Mouse (Mus musculus): ENCODE measurements around the gene Hrc. TPM values are rescaled to one million over a fixed set of nuclear protein-coding genes. Genes with fewer than 3 reads are reported as not detected.

Hrc gene
- total RNA-seq (2021): under 1 TPM in 1 of 2 experiments, not detected in 1; 0.23 TPM
- 0.18 TPM in 1 of 2 replicates, not detected in the other for polyA plus RNA-seq (2012; rRNA removed)
- long read RNA-seq: 0 reads

- no peak for DNase-seq
These were observed at the start of gene Hrc for GRCm38 (mm10) chr7:45335056-45335455. TSS of gene Hrc (plus strand) at chr7:45335290.

- DNase-seq: no peak
These were observed 48.6 kb upstream of the Hrc start for GRCm38 (mm10) chr7:45286486-45286885.

DNA sequence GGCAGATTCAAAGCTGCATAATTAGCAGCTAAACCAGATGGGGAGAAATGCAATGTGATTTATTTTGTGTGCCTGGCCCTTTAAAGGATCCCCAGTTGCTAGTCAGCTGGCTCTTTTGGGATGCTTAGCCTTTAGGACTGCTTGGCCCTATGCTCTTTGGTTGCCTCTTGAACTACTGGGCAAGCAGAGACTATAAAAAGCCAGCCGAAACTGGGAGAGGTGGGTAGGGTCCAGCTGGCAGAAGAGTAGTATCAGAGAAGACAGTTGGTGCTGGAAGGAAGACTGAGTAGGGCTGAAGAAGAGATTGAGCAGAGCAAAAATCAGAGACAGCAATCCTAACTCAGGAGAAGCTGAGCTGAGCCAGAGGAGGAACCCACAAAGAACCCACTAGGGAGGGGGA lies 38.5 kb upstream of the Hrc start:
- peak; percentile 17 for DNase-seq

GRCm38 (mm10) chr7:45297563-45297962 lies 37.5 kb upstream of the Hrc start:
- DNase-seq: no peak

- DNase-seq: peak; percentile 15
These were observed 35.3 kb upstream of the Hrc start for GRCm38 (mm10) chr7:45299752-45300151.

DNA sequence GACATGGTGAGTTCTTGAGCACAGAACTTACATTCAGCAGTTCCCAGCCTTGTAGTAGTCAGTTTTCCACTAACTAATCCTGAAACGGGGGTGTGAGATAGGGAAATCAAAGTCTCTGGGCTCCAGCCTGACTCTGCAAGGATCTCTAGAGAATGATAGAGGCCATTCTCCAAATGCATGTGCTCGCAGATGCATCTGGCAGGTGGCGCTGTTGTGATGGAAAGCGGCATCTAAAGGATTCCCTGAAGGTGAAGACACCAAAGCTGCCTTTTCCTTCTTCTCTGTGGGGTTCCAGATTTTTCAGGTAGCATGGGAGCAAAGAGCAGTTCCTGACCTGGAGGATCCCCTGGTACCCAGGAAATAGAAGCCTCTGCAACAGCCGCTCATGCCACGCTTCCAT lies 34.8 kb upstream of the Hrc start:
- peak; percentile 65 for DNase-seq

GRCm38 (mm10) chr7:45302626-45303025 lies 32.5 kb upstream of the Hrc start:
- DNase-seq: no peak

DNA sequence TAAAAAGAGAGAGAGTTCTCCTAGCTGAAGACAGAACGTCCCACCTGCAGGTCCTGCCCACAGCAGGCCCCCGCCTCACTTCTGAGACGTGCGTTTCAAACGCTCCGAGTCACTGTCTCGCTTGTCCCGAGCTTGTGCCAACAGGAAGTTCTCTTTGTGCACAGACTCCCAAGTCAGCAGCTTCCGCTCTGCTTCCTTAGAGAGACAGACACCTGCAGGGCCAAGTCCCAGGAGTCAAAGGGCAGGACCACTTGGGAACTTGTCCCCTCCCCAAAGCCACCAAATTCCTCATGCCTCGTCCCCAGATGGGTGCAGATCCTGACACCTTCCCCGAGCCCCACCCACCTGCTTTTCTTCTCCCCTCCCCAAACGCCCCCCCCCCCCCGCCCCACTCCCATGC lies 30.2 kb upstream of the Hrc start:
- no peak for DNase-seq

DNA sequence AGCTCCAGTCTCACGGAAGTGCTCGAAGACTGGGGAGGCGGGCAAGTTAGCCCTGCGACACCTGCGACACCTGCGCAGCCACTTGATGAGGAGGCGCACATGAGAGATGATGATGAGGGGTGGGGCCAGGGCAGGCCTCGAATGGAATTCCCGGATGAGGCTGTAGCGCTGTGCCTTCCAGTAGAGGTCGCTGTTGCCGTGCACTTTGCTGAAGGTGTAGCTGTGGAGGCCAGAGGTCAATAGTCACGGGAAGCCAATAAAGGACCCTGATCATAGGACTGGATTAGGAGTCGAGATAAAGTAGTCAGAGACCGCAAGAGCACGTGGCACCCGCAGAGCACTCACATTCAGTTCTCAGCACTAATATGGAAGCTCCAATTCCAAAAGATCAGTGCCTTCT lies 29.8 kb upstream of the Hrc start:
- DNase-seq: peak; percentile 54

- no peak for DNase-seq
These were observed 26.4 kb upstream of the Hrc start for GRCm38 (mm10) chr7:45308551-45309240.

DNA sequence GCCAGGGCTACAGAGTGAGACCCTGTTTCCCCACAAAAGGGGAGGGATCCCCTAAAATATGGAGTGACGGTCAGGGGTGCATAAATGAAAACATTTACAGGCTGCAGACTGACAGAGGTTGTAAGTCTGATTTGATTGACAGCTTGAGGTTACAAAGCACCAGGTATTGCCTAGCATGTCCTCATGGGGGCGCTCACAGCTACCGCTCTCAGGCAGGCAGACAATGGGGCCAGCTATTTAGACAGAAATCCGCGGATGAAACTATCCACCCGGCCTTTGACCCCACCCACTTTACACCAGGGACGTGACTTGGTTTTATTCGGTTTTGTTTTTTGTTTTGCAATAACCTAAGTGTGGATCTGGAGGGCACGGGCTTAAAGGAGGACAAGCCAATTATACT lies 25.6 kb upstream of the Hrc start:
- DNase-seq: peak; percentile 33

DNA sequence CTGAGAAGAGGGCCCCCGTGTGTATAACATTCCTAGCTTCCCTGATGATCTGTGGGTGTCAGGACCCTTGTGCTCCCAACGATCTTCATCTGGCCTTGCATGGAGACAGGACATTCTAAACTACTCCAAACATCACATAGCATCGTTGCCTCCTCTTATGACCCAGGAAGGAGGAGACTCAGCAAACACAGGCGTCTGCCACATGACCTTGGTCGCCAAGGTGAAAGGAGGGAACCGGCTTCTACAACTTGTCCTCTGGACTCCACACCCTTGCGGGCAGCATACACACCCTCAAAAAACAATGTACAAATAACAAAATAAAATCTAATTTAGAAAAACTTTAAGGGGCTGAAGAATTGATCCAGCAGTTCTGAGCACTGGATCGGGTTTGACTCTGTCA lies 23.1 kb upstream of the Hrc start:
- DNase-seq: peak; percentile 17

GRCm38 (mm10) chr7:45312686-45313453 lies 22.2 kb upstream of the Hrc start:
- no peak for DNase-seq

GRCm38 (mm10) chr7:45313495-45313894 lies 21.6 kb upstream of the Hrc start:
- no peak for DNase-seq

DNA sequence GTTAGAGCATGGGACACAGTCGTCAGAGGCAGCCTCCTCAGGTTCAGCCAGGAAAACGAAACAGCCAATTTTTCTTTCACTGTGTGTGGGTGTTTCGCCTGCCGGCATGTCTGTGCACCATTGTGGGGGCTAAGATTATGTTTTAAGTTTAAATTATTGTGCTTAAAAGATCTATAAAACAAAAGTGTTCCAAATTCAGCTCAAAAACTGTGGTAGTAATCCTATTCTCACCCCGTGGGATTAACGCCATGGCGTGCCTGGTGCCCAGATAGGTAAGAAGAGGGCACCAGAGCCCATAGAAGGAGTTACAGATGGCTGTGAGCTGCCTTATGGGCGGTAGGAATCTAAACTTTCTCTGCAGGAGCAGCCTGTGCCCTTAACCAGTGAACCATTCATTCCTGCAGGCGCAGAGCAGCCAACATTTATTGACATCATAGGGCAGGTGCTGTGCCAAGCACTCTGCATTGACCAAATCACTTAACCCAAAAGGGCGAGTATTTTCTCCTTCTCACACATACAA lies 19.8 kb upstream of the Hrc start:
- DNase-seq: no peak

DNA sequence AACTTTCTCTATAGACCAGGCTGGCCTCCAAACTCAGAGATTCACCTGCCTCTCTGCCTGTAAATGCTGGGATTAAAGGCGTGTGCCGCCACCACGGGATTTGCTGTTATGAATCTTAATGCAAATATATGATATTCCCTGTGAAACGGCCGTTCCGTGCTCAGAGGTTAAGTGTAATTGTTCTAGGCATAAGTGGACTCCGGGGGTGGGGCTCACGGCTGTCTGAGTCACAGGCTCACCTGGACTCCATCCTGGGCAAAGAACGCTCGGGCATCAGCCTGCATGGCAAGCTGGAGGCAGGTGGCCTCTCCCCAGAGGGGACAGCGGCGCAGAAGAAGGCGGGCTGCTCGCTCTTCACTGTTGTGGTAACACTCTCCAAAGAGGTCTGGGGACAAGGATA lies 18.6 kb upstream of the Hrc start:
- DNase-seq: no peak

DNA sequence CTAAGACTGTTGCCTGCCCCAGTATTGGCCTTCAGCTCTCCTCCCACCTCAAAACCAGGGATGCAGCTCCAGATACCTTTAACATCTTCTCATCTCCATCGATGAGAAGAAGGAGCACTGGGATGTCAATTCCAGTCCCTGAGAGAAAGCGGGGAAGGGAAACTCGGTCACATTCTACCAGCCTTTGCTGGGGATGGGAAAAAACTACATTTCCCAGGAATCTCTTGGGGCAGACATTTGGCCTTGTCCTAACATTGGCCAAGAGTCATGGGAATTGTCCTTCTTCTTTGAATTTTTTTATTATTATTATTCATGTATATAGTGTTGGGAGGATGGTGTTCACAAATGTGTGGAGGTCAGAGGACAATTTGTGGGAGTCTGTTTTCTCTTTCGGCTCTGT lies 12.8 kb upstream of the Hrc start:
- no peak for DNase-seq

GRCm38 (mm10) chr7:45323069-45323468 lies 12.0 kb upstream of the Hrc start:
- DNase-seq: no peak

GRCm38 (mm10) chr7:45325800-45326199 lies 9.3 kb upstream of the Hrc start:
- no peak for DNase-seq

DNA sequence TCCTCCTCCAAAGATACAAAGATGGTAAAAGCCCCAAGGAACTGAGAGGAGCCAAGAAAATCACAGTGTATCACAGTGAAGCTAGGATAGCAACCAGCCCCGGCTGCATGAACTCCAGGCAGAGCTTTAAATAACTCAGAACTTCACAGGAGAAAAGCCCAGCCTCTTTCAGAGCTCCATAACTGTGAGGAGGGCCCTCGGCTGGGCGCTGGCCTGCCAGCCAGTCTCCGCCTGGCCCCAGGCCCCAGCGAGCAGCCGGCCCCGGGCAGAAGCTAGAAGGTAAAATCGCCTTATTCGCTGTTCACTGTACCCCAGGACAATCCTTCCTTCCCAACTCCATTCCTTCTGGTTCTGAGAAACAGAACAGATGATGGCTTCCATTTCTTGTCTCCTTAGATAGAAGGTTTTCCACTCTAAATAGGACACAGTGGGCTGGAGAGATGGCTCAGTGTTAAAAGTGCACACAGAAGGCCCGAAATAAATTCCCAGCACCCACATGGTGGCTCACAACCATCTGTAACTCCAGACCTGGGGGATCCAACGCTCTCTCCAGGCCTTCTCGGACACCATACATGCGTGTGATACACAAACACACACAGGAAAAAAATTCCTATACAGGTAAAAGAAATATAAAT lies 6.1 kb upstream of the Hrc start:
- DNase-seq: no peak

- DNase-seq: no peak
These were observed 3.6 kb upstream of the Hrc start for GRCm38 (mm10) chr7:45331502-45331901.

DNA sequence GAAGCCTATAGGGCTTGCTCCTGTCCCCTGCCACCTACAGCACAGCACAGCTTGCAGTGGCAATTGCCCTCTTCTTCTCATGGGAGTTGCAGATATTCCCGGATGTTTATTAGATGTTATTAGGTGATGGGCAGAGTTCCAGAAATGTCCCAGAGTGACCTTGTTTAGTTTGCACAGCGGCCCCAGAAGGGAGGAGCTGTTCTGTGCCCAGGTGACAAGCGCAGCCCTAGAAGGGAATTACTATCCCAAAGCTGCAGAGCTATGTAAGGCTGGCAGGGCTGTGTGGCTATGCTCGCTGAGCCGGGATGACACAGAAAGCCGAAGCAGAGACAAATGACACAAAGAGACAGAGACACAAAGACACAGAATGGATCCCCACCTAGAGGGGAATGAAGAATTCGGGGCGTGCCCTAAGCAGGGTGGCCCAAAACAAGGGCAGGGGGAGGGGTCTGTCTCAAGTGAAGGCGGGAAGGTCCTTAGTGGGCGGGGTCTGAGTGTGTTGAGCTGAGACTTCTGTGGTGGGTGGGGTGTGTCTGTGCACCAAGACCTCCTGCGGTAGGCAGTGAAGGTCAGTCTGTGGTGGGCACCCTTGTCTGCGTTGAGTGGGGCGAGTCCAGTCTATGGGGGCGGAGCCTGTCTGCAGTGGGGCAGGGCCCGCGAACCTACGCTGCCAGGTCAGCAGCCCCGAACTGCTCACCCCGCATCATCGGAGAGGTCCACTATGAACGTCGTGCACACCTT lies 2.2 kb upstream of the Hrc start:
- DNase-seq: peak; percentile 58

Data from adrenal gland, adult 2 months (tissue).